Mouse (Mus musculus): ENCODE measurements at regions not wholly inside any gene's neighbourhood (a gene's known extent, or its start where the extent isn't known, plus 50 kb on each side); places are given as distances from the start of the nearest gene placed in this dataset.
A peak's percentile ranks its signal among the peaks of the same experiment; 100 is the strongest.

- Histone ChIP-seq H3K9ac (ENCODE audit: low read depth, low read length, severe bottlenecking) (no peak overlapping the region), H3K4me2 (replicated peaks; ENCODE audit: low read depth, low read length, severe bottlenecking) (no peak overlapping the region), H3K27me3 (ENCODE audit: control insufficient read depth, insufficient read depth, low read length) (no peaks in the 10 kb centered on the region), H3K36me3 (ENCODE audit: control insufficient read depth, insufficient read depth, low read length) (no peaks in the 10 kb centered on the region), H3K9me3 (ENCODE audit: control insufficient read depth, low read length) (no peaks in the 10 kb centered on the region), H3K4me1 (ENCODE audit: control insufficient read depth, insufficient read depth, low read length) (no peaks in the 10 kb centered on the region), H3K4me3 (replicated peaks; ENCODE audit: low read length) (no peak overlapping the region), H3K27ac (replicated peaks; ENCODE audit: low read depth, low read length) (no peak overlapping the region)
- DNase-seq (ENCODE audit: low spot score) (no peak), ATAC-seq (ENCODE audit: low FRiP score, low read depth) (no peak)
- TF ChIP-seq POLR2A (IDR thresholded peaks at IDR 0.05; ENCODE audit: borderline replicate concordance, extremely low read depth, insufficient read depth, insufficient read length), result no peak
- WGBS, result 71% methylated on average over 5 of the region's 5 CpGs
These were observed 124.1 kb upstream of the Wscd1 start for GRCm38 (mm10) chr11:71625501-71626191.

DNA sequence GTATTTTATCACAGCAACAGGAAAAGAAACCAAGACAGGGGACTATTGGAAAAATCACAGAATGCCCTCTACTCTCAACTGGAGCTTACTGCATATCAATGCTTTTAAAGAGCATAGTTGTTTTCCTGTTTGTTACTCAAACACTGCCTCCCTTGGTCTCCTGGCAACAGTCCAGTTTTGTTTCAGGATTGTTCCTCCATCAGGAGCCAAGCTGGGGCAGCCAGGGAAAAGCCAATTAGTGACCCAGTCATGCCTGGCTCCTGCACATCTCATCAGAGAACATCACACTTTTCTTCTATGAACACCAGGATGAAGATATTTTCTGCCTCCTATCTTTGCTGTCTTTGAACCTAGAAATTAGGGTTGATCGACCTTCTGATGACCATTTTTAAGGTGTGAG lies 113.6 kb upstream of the Wscd1 start:
- 57% methylated on average over 1 of the region's 1 CpGs for WGBS
- TF ChIP-seq POLR2A (IDR thresholded peaks at IDR 0.05; ENCODE audit: borderline replicate concordance, extremely low read depth, insufficient read depth, insufficient read length), result no peak
- no peak for DNase-seq (ENCODE audit: low spot score)

DNA sequence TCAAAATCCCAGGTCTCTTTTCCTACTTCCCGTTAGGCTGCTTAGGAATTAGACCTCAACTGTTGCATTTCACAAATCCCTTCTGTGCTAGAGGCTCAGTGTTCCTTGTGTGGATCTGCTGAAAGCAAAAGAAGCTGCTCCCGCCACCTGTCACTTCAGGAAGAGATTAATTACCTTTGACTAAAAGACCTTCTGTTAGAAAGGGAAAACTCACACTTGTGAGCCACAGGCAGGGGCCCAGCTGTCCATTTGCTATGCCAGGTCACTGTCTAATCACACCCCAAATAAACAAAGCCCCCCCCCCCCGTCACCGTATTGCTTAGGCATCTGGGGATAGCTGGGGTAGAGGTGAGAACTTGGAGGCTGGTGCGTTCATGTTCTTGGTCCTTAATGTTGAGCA lies 112.9 kb upstream of the Wscd1 start:
- ATAC-seq (ENCODE audit: low FRiP score, low read depth) (peak; percentile 37; the same call in 1 of the 2 replicates), DNase-seq (ENCODE audit: low spot score) (no peak)
- no peaks in the 10 kb centered on the region for H3K36me3 ChIP-seq (ENCODE audit: control insufficient read depth, insufficient read depth, low read length)
- no peaks in the 10 kb centered on the region for H3K9me3 ChIP-seq (ENCODE audit: control insufficient read depth, low read length)
- H3K4me3 ChIP-seq (replicated peaks; ENCODE audit: low read length), result no peak overlapping the region
- H3K9ac ChIP-seq (ENCODE audit: low read depth, low read length, severe bottlenecking), result no peak overlapping the region
- no peaks in the 10 kb centered on the region for H3K4me1 ChIP-seq (ENCODE audit: control insufficient read depth, insufficient read depth, low read length)
- 30% methylated on average over 5 of the region's 5 CpGs for whole genome bisulfite sequencing
- no peaks in the 10 kb centered on the region for H3K27me3 ChIP-seq (ENCODE audit: control insufficient read depth, insufficient read depth, low read length)
- H3K27ac ChIP-seq (replicated peaks; ENCODE audit: low read depth, low read length), result no peak overlapping the region
- no peak overlapping the region for H3K4me2 ChIP-seq (replicated peaks; ENCODE audit: low read depth, low read length, severe bottlenecking)
- TF ChIP-seq POLR2A (IDR thresholded peaks at IDR 0.05; ENCODE audit: borderline replicate concordance, extremely low read depth, insufficient read depth, insufficient read length), result no peak

More for the DNA sequence above, 113.6 kb upstream of the Wscd1 start:
- no peaks in the 10 kb centered on the region for H3K36me3 ChIP-seq (ENCODE audit: control insufficient read depth, insufficient read depth, low read length)
- no peaks in the 10 kb centered on the region for H3K27me3 ChIP-seq (ENCODE audit: control insufficient read depth, insufficient read depth, low read length)
- H3K4me2 ChIP-seq (replicated peaks; ENCODE audit: low read depth, low read length, severe bottlenecking), result no peak overlapping the region
- H3K9ac ChIP-seq (ENCODE audit: low read depth, low read length, severe bottlenecking), result no peak overlapping the region
- no peaks in the 10 kb centered on the region for H3K4me1 ChIP-seq (ENCODE audit: control insufficient read depth, insufficient read depth, low read length)
- ATAC-seq (ENCODE audit: low FRiP score, low read depth), result no peak
- no peak overlapping the region for H3K27ac ChIP-seq (replicated peaks; ENCODE audit: low read depth, low read length)
- no peak overlapping the region for H3K4me3 ChIP-seq (replicated peaks; ENCODE audit: low read length)
- H3K9me3 ChIP-seq (ENCODE audit: control insufficient read depth, low read length), result no peaks in the 10 kb centered on the region

GRCm38 (mm10) chr11:71642886-71643285 lies 106.8 kb upstream of the Wscd1 start:
- Histone ChIP-seq H3K4me3 (replicated peaks; ENCODE audit: low read length) (no peak overlapping the region), H3K27me3 (ENCODE audit: control insufficient read depth, insufficient read depth, low read length) (no peaks in the 10 kb centered on the region), H3K9me3 (ENCODE audit: control insufficient read depth, low read length) (no peaks in the 10 kb centered on the region), H3K9ac (ENCODE audit: low read depth, low read length, severe bottlenecking) (no peak overlapping the region), H3K4me1 (ENCODE audit: control insufficient read depth, insufficient read depth, low read length) (no peaks in the 10 kb centered on the region), H3K36me3 (ENCODE audit: control insufficient read depth, insufficient read depth, low read length) (no peaks in the 10 kb centered on the region), H3K27ac (replicated peaks; ENCODE audit: low read depth, low read length) (no peak overlapping the region), H3K4me2 (replicated peaks; ENCODE audit: low read depth, low read length, severe bottlenecking) (no peak overlapping the region)
- ATAC-seq (ENCODE audit: low FRiP score, low read depth), result no peak
- no peak for DNase-seq (ENCODE audit: low spot score)
- no peak for TF ChIP-seq POLR2A (IDR thresholded peaks at IDR 0.05; ENCODE audit: borderline replicate concordance, extremely low read depth, insufficient read depth, insufficient read length)
- WGBS, result 78% methylated on average over 5 of the region's 5 CpGs

DNA sequence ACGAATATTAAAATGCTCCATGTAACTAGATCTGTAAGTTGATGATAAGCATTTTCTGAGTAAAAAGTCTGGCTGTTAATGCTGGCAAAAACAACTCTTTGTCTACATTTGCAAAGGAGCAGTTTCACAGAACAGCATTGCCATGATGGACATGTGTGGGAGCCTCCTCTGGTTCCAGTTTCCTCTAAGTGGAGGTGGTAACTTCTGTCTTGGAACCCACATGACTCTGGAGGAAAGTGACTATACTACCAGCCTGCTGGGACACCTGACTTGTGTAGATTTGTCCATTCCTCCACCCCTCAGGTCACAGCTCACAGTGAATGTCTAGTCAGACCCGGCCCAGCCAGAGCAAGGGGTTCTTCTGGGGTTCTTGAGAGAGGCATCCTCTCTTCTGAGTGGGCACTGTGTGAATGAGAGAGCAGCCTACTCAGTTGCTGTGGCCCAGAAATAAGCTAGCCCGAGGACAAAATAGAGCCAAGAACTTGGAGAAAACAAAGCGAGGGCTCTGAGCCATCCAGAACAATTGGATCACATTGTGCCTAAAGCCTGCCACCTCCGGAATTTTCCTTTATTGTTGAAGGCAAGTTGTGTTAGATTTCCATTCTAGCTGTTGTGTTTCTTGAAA lies 97.9 kb upstream of the Wscd1 start:
- no peaks in the 10 kb centered on the region for H3K4me1 ChIP-seq (ENCODE audit: control insufficient read depth, insufficient read depth, low read length)
- no peak overlapping the region for H3K4me2 ChIP-seq (replicated peaks; ENCODE audit: low read depth, low read length, severe bottlenecking)
- no peak overlapping the region for H3K27ac ChIP-seq (replicated peaks; ENCODE audit: low read depth, low read length)
- no peak overlapping the region for H3K4me3 ChIP-seq (replicated peaks; ENCODE audit: low read length)
- ATAC-seq (ENCODE audit: low FRiP score, low read depth) (no peak), DNase-seq (ENCODE audit: low spot score) (no peak)
- H3K36me3 ChIP-seq (ENCODE audit: control insufficient read depth, insufficient read depth, low read length), result no peaks in the 10 kb centered on the region
- no peak for TF ChIP-seq POLR2A (IDR thresholded peaks at IDR 0.05; ENCODE audit: borderline replicate concordance, extremely low read depth, insufficient read depth, insufficient read length)
- WGBS, result 87% methylated on average over 5 of the region's 5 CpGs
- no peaks in the 10 kb centered on the region for H3K27me3 ChIP-seq (ENCODE audit: control insufficient read depth, insufficient read depth, low read length)
- H3K9ac ChIP-seq (ENCODE audit: low read depth, low read length, severe bottlenecking), result no peak overlapping the region
- no peaks in the 10 kb centered on the region for H3K9me3 ChIP-seq (ENCODE audit: control insufficient read depth, low read length)
